Mouse (Mus musculus): Measurements from ENCODE around the gene Gcg.

- TF ChIP-seq CTCF (IDR thresholded peaks at IDR 0.05; ENCODE audit: borderline replicate concordance, insufficient read depth, low read length) (no peak), POLR2A (IDR thresholded peaks at IDR 0.05; ENCODE audit: low read depth, low read length) (no peak)
These were observed 29.4 kb downstream of the Gcg start for GRCm38 (mm10) chr2:62454033-62454432.
